Mouse (Mus musculus) ES-Bruce4 (cell line): ENCODE measurements at regions not wholly inside any gene's neighbourhood (a gene's known extent, or its start where the extent isn't known, plus 50 kb on each side); places are given as distances from the start of the nearest gene placed in this dataset.

Experiments used
- H3K27ac ChIP-seq: 2 replicates; pipeline ENCODE4 v1.5.1; 2012; ENCODE audit warnings: low read length, inconsistent platforms; ENCODE audit not compliant: insufficient read depth
- H3K27me3 ChIP-seq: 2 replicates; pipeline ENCODE4 v1.6.1; 2012; ENCODE audit warnings: mild to moderate bottlenecking, low read length, inconsistent platforms; ENCODE audit not compliant: control insufficient read depth, poor library complexity, insufficient read depth, severe bottlenecking
- H3K36me3 ChIP-seq: 2 replicates; pipeline ENCODE4 v1.6.1; 2012; ENCODE audit warnings: inconsistent platforms, mild to moderate bottlenecking, low read length, moderate library complexity; ENCODE audit not compliant: control insufficient read depth, poor library complexity, insufficient read depth, severe bottlenecking
- H3K4me1 ChIP-seq: one replicate; pipeline ENCODE4 v1.8.1; 2011; ENCODE audit warnings: low read length; ENCODE audit not compliant: control insufficient read depth, insufficient read depth
- H3K4me3 ChIP-seq: 2 replicates; pipeline ENCODE4 v1.5.1; 2011; ENCODE audit warnings: low read depth, mild to moderate bottlenecking, low read length
- H3K9ac ChIP-seq: 2 replicates; pipeline ENCODE4 v1.6.1; 2012; ENCODE audit warnings: low read depth, mild to moderate bottlenecking, inconsistent platforms; ENCODE audit not compliant: poor library complexity, severe bottlenecking
- H3K9me3 ChIP-seq: replicated peaks from 2 replicates; pipeline ENCODE4 v1.6.1; 2012; ENCODE audit warnings: mild to moderate bottlenecking, low read length, inconsistent platforms; ENCODE audit not compliant: control insufficient read depth, poor library complexity, insufficient read depth, severe bottlenecking
- CTCF ChIP-seq: IDR thresholded peaks from one replicate; pipeline ENCODE4 v1.8.1; 2011; ENCODE audit warnings: low read depth, low read length
- EP300 ChIP-seq: IDR thresholded peaks from 2 replicates; pipeline ENCODE4 v1.6.1; 2011; ENCODE audit warnings: low read depth, low read length; ENCODE audit not compliant: insufficient read depth
- POLR2A ChIP-seq: IDR thresholded peaks from one replicate; pipeline ENCODE4 v1.8.1; 2011; ENCODE audit warnings: low read length; ENCODE audit not compliant: insufficient read depth

- Histone ChIP-seq H3K27me3 (no peaks in the 10 kb centered on the region), H3K4me3 (no peak overlapping the region), H3K27ac (no peak overlapping the region), H3K9ac (no peak overlapping the region), H3K4me1 (no peaks in the 10 kb centered on the region), H3K9me3 (peaks cover 3% of the 10 kb centered on the region; the same call in 1 of the 2 replicates), H3K36me3 (no peaks in the 10 kb centered on the region)
- TF ChIP-seq CTCF (no peak), POLR2A (no peak), EP300 (no peak)
Observed at GRCm38 (mm10) chr10:43764581-43764980, 137.0 kb downstream of the Qrsl1 start.

DNA sequence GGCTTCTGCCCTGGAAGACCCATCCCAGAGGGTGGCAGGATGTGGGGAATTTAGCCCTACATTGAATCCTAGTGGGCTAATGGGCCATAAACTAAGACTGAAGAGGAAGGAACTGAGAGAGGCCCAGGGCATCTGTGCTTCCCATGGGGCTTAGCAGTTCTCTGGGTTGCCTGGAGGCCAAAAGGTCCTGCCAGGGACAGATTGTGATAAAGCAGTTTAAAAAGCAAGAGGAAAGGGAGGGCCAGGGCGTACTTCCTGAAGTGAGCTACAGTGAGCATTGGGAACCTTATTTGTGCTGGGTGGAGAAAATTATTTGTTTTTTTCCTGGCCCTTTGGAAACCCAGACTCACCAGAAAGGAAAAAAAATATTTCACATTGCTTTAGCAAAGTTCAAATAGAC lies 136.3 kb downstream of the Qrsl1 start:
- H3K27ac ChIP-seq = no peak overlapping the region
- H3K4me1 ChIP-seq = no peaks in the 10 kb centered on the region
- TF ChIP-seq POLR2A (no peak), EP300 (no peak)

GRCm38 (mm10) chr10:43765829-43766486 lies 135.6 kb downstream of the Qrsl1 start:
- peaks cover 3% of the 10 kb centered on the region; the same call in 1 of the 2 replicates for H3K9me3 ChIP-seq
- no peak overlapping the region for H3K9ac ChIP-seq
- no peak overlapping the region for H3K4me3 ChIP-seq
- no peaks in the 10 kb centered on the region for H3K36me3 ChIP-seq
- H3K27ac ChIP-seq = no peak overlapping the region
- H3K4me1 ChIP-seq = no peaks in the 10 kb centered on the region
- no peak for TF ChIP-seq EP300
- TF ChIP-seq POLR2A = no peak
- no peak for TF ChIP-seq CTCF
- H3K27me3 ChIP-seq = no peaks in the 10 kb centered on the region

More for the DNA sequence above, 136.3 kb downstream of the Qrsl1 start:
- H3K36me3 ChIP-seq = no peaks in the 10 kb centered on the region
- no peak overlapping the region for H3K4me3 ChIP-seq
- H3K27me3 ChIP-seq = no peaks in the 10 kb centered on the region
- H3K9me3 ChIP-seq = peaks cover 3% of the 10 kb centered on the region; the same call in 1 of the 2 replicates
- H3K9ac ChIP-seq = no peak overlapping the region

DNA sequence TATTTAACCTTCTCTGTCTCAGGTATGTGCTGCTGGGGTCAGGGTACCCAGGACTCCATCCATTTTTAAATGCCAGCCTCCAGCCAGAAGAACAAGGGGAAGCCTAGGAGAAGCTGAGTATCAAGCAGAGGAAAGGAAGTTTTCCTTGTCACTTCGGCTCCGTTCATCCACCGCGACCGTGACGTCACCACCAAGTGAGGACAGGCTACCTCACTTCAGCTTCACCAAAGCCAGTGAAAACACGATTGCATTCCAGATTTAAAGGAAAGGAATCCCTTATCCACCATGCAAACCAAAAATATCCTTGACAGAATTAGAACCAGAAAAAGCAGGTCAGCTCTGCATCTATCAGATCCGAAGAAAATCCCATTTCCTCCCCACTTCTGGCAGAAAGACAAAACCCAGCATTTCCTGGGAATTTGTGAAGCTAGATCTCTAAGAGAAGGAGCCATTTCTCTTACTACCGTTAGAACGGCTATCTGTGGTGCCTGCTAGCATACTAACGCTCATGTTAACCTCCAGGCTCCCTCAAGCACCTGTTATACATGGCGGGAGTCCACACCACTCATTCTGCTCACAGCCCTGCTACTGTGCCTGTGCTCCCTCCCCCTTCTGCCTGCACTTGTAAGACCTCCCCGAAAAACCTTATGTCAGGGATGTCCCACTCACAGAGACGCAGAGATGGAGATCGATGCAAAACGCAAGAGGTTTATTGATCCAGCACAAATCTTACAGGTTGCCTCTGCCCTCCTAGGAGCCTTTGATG lies 133.4 kb downstream of the Qrsl1 start:
- Histone ChIP-seq H3K4me3 (no peak overlapping the region), H3K9ac (no peak overlapping the region), H3K27me3 (no peaks in the 10 kb centered on the region), H3K9me3 (peaks cover 5% of the 10 kb centered on the region), H3K27ac (no peak overlapping the region), H3K4me1 (no peaks in the 10 kb centered on the region), H3K36me3 (no peaks in the 10 kb centered on the region)
- TF ChIP-seq POLR2A (no peak), EP300 (no peak), CTCF (no peak)

GRCm38 (mm10) chr10:43769026-43769425 lies 132.5 kb downstream of the Qrsl1 start:
- Histone ChIP-seq H3K36me3 (no peaks in the 10 kb centered on the region), H3K9me3 (peaks cover 2% of the 10 kb centered on the region), H3K4me1 (no peaks in the 10 kb centered on the region), H3K4me3 (no peak overlapping the region), H3K27me3 (no peaks in the 10 kb centered on the region), H3K9ac (no peak overlapping the region), H3K27ac (no peak overlapping the region)
- TF ChIP-seq EP300 = no peak
- TF ChIP-seq CTCF = no peak
- TF ChIP-seq POLR2A = no peak

GRCm38 (mm10) chr10:43775807-43776206 lies 125.7 kb downstream of the Qrsl1 start:
- H3K27ac ChIP-seq = no peak overlapping the region
- no peak for TF ChIP-seq CTCF
- TF ChIP-seq EP300 = no peak
- no peak for TF ChIP-seq POLR2A
- H3K9me3 ChIP-seq = peaks cover 2% of the 10 kb centered on the region
- no peak overlapping the region for H3K4me3 ChIP-seq
- H3K27me3 ChIP-seq = no peaks in the 10 kb centered on the region
- no peak overlapping the region for H3K9ac ChIP-seq
- no peaks in the 10 kb centered on the region for H3K36me3 ChIP-seq
- H3K4me1 ChIP-seq = no peaks in the 10 kb centered on the region
